Mouse (Mus musculus): Measurements from ENCODE around the gene Clcf1.

DNA sequence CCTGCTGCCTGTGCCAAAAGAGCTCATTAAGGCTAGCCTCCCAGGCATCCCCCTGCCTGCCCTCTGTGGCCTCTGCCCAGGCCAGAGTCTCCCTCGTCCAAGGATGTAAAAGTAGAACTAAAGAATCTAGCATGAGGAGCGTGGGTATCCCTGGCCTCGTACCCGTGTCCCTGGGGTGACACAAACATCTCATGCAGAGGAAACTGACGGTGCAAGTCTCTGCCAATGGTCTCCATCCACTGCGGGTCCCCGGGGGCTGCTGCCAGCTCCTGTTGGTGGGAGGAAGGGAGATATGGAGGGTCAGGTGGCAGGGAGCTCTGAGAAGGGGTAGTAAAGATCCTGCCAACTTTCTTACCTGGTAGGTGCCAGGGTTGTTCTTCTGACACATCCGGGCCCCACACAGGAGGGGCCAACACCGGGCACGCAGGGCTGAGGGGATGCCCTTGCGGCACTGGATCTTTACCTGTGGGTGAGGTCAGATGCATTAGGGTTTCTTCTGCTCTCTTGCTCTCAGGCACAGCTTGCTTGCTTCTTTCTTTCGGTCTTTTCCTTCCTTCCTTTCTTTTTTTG lies 24.9 kb upstream of the Clcf1 start:
- TF ChIP-seq CTCF (IDR thresholded peaks at IDR 0.05; ENCODE audit: insufficient read depth, low read length) (no peak), POLR2A (IDR thresholded peaks at IDR 0.05; ENCODE audit: borderline replicate concordance, extremely low read depth, low read depth, low read length) (no peak)

Measured in lung, adult 2 months (tissue).